Mouse (Mus musculus) stomach, postnatal 0 days (tissue): ENCODE results near the gene Trim16. TPM values are rescaled to one million over a fixed set of nuclear protein-coding genes. Genes with fewer than 3 reads are reported as not detected.

Experiments
- ATAC-seq: fragments of 200-750 bp; cut with Nextera tagmentation; 2 replicates; pipeline ENCODE4 v1.8.0; 2017; ENCODE audit not compliant: low FRiP score, low TSS enrichment
- DNase-seq: peaks from one replicate; pipeline ENCODE4 v3.0.0-alpha.2; 2016; ENCODE audit warnings: low spot score
- H3K27ac ChIP-seq: fragments of 300-500 bp; sonication (generic); replicated peaks from 2 replicates; pipeline ENCODE4 v1.5.1; 2014; ENCODE audit warnings: mild to moderate bottlenecking, control low read depth
- H3K27me3 ChIP-seq: fragments of 300-500 bp; sonication (generic); 2 replicates; pipeline ENCODE4 v1.6.1; 2014; ENCODE audit warnings: low read length; ENCODE audit not compliant: control insufficient read depth, insufficient read depth
- H3K36me3 ChIP-seq: fragments of 300-500 bp; sonication (generic); 2 replicates; pipeline ENCODE4 v1.6.1; 2014; ENCODE audit warnings: low read length, mixed read lengths; ENCODE audit not compliant: control insufficient read depth, insufficient read depth
- H3K4me1 ChIP-seq: fragments of 300-500 bp; sonication (generic); replicated peaks from 2 replicates; pipeline ENCODE4 v1.6.1; 2014; ENCODE audit warnings: antibody characterized with exemption; ENCODE audit not compliant: control insufficient read depth, insufficient read depth
- H3K4me2 ChIP-seq: fragments of 300-500 bp; sonication (generic); replicated peaks from 2 replicates; pipeline ENCODE4 v1.6.1; 2014; ENCODE audit warnings: low read depth, mild to moderate bottlenecking, control low read depth, moderate library complexity
- H3K4me3 ChIP-seq: fragments of 300-500 bp; sonication (generic); 2 replicates; pipeline ENCODE4 v1.5.1; 2014; ENCODE audit warnings: low read depth, low read length, control low read depth
- H3K9ac ChIP-seq: fragments of 300-500 bp; sonication (generic); 2 replicates; pipeline ENCODE4 v1.6.1; 2014; ENCODE audit warnings: mild to moderate bottlenecking, low read length, control low read depth, mixed read lengths
- H3K9me3 ChIP-seq: fragments of 300-500 bp; sonication (generic); 2 replicates; pipeline ENCODE4 v1.6.1; 2016; ENCODE audit warnings: low read length; ENCODE audit not compliant: control insufficient read depth
- CTCF ChIP-seq: IDR thresholded peaks from 2 replicates; pipeline ENCODE4 v1.5.1; 2016; ENCODE audit warnings: antibody characterized with exemption, low read depth, mild to moderate bottlenecking, moderate library complexity
- EP300 ChIP-seq: optimal IDR thresholded peaks from 2 replicates; pipeline ENCODE3; 2016; ENCODE audit warnings: antibody characterized with exemption
- WGBS: fragments of 180-500 bp; shearing (Covaris S2); extraction: QIAGEN DNeasy Blood & Tissue Kit; methylation state at CpG from one replicate; pipeline ENCODE4 v1.1.7; 2014; 5-methylcytosine and 5-hydroxymethylcytosine counted together
- polyA plus RNA-seq: library from polyadenylated mRNA; unstranded; fragments of >200 nt; fragmentation: Nextera tagmentation; extraction: Ambion mirVana; gene quantifications from 2 replicates; pipeline ENCODE4 v1.2.1, GENCODE M21; 2015

The Trim16 gene
- polyA plus RNA-seq, 1 experiment from 2014 or later, result 23.4 TPM

DNA sequence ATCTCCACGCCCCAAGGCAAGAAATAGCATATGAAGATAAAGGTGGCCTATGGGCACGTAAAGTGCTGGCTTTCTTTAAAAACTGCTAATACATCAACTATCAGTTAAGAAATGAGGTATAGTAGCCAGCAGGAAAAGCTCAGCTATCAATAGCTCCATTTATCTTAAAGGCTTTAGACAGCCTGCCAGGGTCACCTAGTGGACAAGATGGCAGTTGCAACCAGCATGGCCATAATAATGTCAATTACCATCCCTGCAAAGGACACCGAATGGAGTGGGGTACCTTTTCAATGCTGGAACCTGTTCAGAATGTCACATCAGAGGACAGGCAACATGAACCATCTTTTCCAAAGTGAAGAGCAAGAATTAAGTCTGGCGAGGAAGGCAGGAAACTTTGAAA is 10.8 kb upstream of the Trim16 start:
- ATAC-seq, result no peak
- Histone ChIP-seq H3K36me3 (no peaks in the 10 kb centered on the region), H3K27ac (no peak overlapping the region), H3K4me3 (no peak overlapping the region), H3K4me2 (no peak overlapping the region), H3K9ac (no peak overlapping the region), H3K9me3 (no peaks in the 10 kb centered on the region), H3K4me1 (no peaks in the 10 kb centered on the region), H3K27me3 (no peaks in the 10 kb centered on the region)
- TF ChIP-seq CTCF, result peak; percentile 75
- TF ChIP-seq EP300, result no peak
- DNase-seq, result peak; percentile 46
- WGBS, result 79% methylated on average over 4 of the region's 4 CpGs

DNA sequence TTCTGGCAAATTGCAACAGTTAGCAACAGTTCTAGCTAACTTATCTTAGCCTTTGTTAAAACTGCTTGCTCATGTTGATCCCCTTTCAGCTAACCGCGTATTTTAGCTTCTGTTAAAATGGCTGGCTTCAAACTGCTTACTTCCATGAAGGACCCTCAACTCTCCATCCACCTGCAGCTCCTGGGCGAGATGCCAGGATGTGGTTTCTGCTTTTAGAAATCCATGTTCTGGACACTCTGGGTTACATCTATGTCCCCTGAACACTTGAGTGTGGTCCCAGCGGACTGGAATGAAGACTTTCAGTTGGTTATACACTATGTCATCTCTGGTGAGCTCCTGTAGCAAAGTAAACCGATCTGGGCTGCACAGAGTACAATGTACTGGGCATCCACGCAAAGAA is 7.8 kb upstream of the Trim16 start:
- WGBS, result 84% methylated on average over 6 of the region's 6 CpGs
- DNase-seq (no peak), ATAC-seq (no peak)
- Histone ChIP-seq H3K4me1 (no peaks in the 10 kb centered on the region), H3K27me3 (no peaks in the 10 kb centered on the region), H3K9me3 (no peaks in the 10 kb centered on the region), H3K4me3 (no peak overlapping the region), H3K4me2 (no peak overlapping the region), H3K27ac (no peak overlapping the region), H3K9ac (no peak overlapping the region), H3K36me3 (no peaks in the 10 kb centered on the region)
- no peak for TF ChIP-seq CTCF
- TF ChIP-seq EP300, result no peak

DNA sequence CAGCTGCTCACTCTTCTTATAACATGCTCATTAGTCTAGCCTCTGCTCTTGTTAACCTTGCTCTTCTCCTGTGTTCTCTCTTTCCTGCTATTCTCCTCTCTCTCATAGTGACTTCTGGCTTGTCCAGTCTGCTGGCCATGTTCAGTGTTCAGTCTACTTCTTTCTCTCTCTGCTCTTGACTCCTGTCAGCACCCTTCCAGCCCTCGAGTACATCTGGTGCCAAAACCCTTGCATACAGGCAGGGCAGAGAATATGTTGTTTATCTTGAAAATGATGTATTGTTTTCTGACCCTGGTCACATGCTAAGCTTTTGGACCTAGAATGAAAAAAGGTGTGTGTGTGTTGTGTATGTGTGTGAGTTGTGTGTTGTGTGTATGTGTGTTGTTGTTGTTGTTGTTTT is 6.5 kb upstream of the Trim16 start:
- no peak for ATAC-seq

DNA sequence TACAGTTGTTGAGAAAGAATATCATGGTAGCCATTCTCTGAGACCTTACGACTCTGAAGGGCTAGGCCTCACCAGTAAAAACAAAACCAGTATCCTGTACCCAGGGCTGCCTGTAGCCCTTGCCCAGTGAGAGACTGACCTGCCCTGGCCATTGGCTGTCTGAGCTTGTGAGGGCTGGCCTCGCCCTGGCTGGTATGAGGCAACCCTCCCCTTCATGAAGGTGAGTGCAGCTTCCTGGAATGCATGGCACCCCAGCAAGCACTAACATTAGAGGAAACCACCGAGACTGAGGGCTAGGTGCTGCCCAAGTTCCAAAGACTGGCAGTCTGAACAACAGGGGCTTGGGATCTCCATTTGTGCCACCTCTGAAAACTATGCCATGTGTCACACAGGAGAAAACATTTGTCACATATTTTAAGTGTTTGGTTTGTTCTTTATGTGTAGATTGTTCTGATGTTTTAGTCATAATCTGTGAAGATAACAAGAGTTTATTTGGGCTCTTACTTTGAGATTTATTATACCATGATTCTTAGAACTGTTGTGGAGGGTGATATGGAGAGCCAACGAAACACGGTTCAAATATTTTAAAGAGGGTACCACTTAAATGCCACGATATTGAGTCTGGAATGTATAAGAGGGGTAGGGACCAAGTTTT is 5.9 kb upstream of the Trim16 start:
- DNase-seq (peak; percentile 69), ATAC-seq (peak; percentile 92)
- no peaks in the 10 kb centered on the region for H3K36me3 ChIP-seq
- H3K4me1 ChIP-seq, result no peaks in the 10 kb centered on the region
- TF ChIP-seq CTCF, result no peak
- no peak for TF ChIP-seq EP300
- WGBS, result 51% methylated on average over 6 of the region's 6 CpGs
- no peaks in the 10 kb centered on the region for H3K9me3 ChIP-seq
- H3K27ac ChIP-seq, result no peak overlapping the region
- H3K27me3 ChIP-seq, result no peaks in the 10 kb centered on the region
- no peak overlapping the region for H3K4me2 ChIP-seq
- H3K4me3 ChIP-seq, result no peak overlapping the region
- H3K9ac ChIP-seq, result no peak overlapping the region

More for the DNA sequence above, 6.5 kb upstream of the Trim16 start:
- Histone ChIP-seq H3K27me3 (no peaks in the 10 kb centered on the region), H3K27ac (no peak overlapping the region), H3K9me3 (no peaks in the 10 kb centered on the region), H3K9ac (no peak overlapping the region), H3K4me3 (no peak overlapping the region), H3K4me2 (no peak overlapping the region), H3K36me3 (no peaks in the 10 kb centered on the region), H3K4me1 (no peaks in the 10 kb centered on the region)
- WGBS, result 13% methylated on average over 1 of the region's 1 CpGs
- TF ChIP-seq CTCF (no peak), EP300 (no peak)
- DNase-seq, result no peak

DNA sequence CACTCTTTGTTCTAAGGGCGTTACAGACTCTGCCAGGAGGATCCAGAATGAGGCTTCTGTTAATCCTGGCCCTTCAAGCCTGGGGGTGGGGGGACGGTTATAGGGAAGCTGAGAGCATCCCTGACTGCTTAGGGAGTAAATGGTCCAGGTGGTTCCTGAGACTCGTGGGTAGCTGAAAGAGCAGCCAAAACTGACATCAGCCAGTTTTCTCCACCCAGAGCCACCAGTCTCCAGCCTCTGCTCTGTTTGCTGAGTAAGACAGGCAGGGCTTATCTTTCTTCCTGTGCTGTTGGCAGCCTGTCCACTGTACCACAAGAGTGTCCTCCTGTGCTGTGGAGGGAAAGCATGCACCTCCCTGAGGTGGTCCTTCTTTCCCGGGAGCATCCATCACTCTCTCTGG is 5.4 kb upstream of the Trim16 start:
- no peak for DNase-seq
- WGBS, result 42% methylated on average over 4 of the region's 4 CpGs

DNA sequence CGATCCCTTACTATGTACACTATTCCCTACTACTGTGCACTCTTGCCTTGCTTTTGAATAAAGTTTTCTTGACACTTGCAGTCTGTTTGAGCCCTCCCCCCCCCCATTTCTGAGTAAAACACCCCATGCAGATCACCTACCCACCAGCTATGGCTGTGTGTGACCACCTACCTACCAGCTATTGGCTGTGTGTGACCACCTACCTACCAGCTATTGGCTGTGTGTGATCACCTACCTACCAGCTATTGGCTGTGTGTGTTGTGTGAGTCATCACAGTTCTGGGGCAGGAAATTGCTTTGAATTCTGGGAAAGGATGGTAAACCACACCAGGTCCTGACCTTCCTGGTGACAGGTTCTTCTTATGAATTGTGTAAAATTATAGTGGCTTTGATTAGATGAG is 4.6 kb upstream of the Trim16 start:
- no peaks in the 10 kb centered on the region for H3K27me3 ChIP-seq

More for the DNA sequence above, 5.4 kb upstream of the Trim16 start:
- H3K36me3 ChIP-seq, result no peaks in the 10 kb centered on the region
- peak; percentile 28; the same call in 1 of the 2 replicates for ATAC-seq
- H3K27me3 ChIP-seq, result no peaks in the 10 kb centered on the region
- H3K9ac ChIP-seq, result no peak overlapping the region
- H3K9me3 ChIP-seq, result no peaks in the 10 kb centered on the region
- no peak overlapping the region for H3K4me2 ChIP-seq
- no peaks in the 10 kb centered on the region for H3K4me1 ChIP-seq
- no peak for TF ChIP-seq CTCF
- TF ChIP-seq EP300, result no peak
- H3K4me3 ChIP-seq, result no peak overlapping the region
- 0 out of 2 replicates have a peak overlapping the region, but pooled peaks have one; percentile 40 for H3K27ac ChIP-seq

More for the DNA sequence above, 4.6 kb upstream of the Trim16 start:
- DNase-seq (no peak), ATAC-seq (no peak)
- H3K9ac ChIP-seq, result no peak overlapping the region
- 88% methylated on average over 1 of the region's 1 CpGs for WGBS
- no peaks in the 10 kb centered on the region for H3K9me3 ChIP-seq
- H3K4me1 ChIP-seq, result no peaks in the 10 kb centered on the region
- H3K36me3 ChIP-seq, result no peaks in the 10 kb centered on the region
- H3K4me2 ChIP-seq, result no peak overlapping the region
- H3K4me3 ChIP-seq, result no peak overlapping the region
- H3K27ac ChIP-seq, result no peak overlapping the region
- TF ChIP-seq EP300 (no peak), CTCF (no peak)
